Mouse (Mus musculus): ENCODE measurements around the gene Bex2.
"Not testable (repeated sequence)": the region's sequence is repeated elsewhere in the genome, so short reads cannot be mapped to it uniquely, and the experiment has no call there.

Gene Bex2

DNA sequence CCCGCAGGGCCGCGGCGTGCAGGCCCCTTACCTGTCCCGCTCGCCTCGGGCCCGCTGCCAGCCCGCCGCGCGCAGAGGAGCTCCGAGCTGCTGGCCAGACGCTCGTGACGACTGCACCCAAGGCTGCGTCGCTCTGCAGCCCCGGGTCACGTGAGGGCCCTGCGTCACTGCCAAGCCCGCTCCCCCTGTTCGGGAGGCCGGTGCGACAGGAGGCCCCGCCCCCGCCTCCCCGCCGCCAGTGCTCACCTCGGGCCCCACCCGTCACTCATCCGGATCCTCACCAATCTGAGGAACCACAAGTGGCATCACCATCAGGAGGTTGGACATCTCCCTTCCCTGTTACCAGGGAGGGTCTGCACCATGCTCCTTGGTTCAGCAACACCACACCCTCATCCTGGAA is at the start of gene Bex2:
TSS of gene Bex2 (minus strand) at position 217 of the 400 bp plus-strand sequence.
- peak; percentile 9 for DNase-seq (ENCODE audit: low spot score)

DNA sequence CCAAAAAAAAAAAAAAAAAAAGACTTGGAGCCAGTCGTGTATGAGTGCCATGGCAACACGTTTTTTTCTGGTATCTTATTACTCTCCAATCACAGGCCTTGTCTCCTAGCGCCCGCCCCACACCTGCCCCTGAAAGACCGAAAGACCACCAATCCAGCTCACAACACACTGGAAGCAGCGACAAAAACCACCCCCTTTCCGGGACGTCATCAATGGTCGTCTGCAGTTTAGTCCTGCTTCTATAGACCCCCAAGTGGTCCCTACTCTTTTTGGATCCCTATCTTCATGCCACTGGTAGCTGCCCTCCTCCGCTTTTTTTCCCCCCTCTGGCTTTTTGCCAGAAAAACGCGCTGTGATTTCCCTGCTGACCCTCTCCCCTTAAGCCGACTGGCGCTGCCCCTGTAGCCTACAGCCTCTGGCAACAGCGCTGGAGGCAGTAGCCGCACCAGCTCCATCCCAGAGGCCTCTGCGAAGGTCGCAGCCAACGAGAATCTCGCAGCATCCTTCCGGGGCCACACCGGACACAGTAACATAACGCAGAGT is 47.5 kb upstream of the Bex2 start:
- DNase-seq (ENCODE audit: low spot score), result no peak

DNA sequence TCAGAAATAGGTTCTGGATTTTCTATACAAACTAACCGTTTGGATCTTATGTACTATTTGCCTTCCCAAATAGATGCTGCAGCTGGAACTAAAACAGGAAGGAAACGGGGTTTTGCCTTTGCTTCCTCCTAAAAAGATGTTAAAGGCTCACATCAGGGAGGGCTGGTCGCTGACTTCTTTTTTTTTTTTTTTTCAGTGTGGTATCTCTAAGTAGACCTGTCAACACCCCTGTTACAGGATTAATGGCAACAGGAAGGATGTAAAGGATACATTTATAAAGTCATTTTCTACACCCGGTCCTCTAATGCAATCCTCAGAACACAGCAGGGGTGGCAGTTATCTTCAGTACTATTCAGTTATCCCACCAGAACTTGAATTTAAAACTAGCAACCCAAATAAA is 47.0 kb upstream of the Bex2 start:
- DNase-seq (ENCODE audit: low spot score), result no peak

DNA sequence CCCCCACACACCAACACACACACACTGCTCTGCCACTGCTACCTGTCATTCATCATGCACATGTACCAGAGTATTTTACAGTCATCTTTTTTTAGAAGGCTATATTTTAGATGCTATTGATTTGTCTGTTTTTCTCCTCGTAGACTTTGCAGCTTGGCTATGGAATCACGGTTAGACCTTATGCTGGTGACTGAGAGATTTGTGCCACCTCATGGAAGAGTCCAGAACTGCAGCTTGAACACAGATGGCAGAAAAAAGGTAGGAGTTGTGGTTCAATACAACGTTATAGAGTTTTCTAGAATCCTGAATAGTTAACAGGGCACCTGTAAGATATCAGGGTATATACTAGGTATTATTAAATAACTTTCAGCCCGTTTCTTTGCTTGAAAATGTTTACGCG is 39.9 kb upstream of the Bex2 start:
- no peak for DNase-seq (ENCODE audit: low spot score)

DNA sequence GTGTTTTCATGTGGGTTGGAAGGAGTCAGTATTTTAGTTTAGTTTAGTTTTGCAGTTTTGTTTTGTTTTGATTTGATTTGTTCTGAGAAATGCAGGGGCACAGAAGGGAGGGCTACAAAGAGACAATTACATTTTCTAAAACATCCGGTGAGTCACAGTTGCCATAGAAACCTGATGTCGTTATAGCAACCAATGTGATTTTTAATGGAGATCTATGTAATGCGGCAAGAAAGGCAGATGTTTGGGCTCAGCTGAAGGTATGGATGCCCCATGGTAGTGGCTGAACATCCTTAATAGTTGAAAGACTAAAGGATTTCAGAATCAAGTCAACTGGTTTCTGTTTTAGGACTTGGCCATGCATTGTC is 36.7 kb upstream of the Bex2 start:
- no peak for DNase-seq (ENCODE audit: low spot score)

DNA sequence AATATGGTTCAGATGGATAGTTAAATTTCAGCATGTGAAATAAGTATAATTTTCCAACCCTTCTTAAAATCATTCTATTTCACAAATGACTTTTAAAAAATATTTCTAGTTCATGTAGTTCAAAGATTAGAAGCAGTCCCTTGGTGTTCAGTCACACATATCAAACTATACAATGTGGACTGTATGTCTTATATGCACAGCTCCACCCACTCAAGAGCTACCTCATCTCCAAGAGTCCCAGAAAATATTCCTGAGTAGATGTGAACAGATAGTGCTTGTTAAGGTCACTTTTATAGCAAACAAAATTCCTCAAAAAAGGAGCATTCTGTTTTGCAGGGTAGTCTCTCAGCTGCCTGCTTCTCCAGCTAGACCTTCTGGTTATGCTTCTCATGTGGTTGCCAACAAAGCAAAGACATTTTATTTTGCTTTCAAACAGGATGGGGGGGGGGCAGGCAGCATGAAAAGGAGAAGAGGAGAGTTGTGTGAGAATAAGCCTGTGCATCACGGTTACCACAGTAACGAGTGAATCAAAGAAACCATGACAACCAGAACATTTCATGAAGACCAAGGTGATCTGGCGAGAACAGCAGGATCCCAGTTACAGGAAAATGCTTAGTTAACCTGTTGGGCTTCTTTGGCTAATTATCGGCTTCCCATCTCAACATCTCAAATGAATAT is 36.1 kb upstream of the Bex2 start:
- no peak for DNase-seq (ENCODE audit: low spot score)

DNA sequence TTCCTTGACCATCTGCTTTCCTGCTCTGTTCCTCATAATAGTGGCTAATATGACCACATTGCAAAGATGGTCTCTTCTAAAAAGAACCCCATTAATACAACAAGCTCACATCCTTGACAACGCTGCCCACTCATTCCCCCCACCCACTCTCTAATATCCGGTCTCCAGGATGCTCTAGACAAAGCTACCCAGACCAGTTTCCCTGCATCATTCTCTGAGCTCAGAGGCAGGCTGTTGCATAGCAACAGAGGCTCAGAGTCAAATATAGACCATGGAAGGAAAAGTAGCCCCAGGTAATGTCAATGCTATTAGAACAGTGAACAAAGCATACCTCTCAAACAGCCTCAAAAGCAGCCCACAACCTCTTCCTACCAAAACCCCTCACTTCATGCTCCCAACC is 26.4 kb upstream of the Bex2 start:
- DNase-seq (ENCODE audit: low spot score), result no peak

DNA sequence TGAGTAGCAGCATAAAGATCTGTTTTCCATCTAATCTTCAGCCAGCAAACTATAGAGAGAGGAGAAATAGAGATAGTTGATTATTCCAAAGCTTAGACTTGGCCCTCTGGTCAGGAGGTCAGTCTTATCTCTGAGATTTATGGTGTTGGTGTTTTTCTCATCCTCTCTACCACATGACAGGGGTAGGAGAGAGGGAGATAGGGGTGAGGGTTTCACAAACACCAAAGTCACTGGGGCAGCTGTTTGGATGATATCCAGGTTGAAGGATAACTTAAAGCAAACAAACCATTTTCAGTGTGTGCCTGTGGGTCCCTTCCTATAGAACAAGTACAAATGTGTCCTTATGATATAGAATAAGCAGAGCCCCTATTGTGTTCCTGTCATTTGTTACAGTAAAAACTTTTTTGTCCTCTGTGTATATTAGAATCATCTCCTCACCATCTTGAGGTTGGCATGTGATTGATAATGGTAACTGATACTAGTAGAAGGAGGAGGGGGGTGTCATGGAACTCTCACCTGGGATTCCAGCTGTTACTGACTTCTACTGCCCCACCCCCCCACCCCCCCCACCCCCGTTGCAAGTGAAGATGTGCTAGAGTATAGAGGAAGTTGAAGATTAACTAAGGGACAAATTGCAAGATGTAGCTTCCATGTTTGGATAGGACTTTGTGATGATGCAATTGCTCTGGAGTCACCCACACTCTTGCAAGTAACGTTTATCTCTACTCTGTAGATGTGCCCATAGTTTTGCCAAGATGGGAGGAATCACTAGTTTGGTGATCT is 24.7 kb upstream of the Bex2 start:
- DNase-seq (ENCODE audit: low spot score), result no peak

DNA sequence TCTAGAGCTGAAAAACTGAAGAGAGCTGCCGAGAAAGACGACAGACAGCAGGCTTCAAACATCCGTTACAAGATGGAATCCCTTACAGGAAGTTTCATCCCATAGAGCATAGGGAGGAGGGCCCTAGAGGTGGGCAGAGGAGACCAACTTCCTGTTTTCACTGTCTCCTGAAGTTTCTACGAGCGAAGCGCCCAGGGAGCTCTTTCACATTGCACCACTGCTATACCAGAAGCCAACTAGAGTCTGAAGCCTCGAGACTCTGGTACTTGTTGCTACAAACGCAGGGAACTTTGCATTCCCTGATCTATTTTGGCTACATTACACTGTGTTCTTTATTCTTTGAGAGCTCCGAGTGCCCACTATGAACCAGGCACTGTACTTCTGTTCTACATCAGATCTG is 17.1 kb upstream of the Bex2 start, which contains the start of gene Nxf3:
TSS of gene Nxf3 (minus strand) at position 101 of the 400 bp plus-strand sequence.
- DNase-seq (ENCODE audit: low spot score), result no peak

DNA sequence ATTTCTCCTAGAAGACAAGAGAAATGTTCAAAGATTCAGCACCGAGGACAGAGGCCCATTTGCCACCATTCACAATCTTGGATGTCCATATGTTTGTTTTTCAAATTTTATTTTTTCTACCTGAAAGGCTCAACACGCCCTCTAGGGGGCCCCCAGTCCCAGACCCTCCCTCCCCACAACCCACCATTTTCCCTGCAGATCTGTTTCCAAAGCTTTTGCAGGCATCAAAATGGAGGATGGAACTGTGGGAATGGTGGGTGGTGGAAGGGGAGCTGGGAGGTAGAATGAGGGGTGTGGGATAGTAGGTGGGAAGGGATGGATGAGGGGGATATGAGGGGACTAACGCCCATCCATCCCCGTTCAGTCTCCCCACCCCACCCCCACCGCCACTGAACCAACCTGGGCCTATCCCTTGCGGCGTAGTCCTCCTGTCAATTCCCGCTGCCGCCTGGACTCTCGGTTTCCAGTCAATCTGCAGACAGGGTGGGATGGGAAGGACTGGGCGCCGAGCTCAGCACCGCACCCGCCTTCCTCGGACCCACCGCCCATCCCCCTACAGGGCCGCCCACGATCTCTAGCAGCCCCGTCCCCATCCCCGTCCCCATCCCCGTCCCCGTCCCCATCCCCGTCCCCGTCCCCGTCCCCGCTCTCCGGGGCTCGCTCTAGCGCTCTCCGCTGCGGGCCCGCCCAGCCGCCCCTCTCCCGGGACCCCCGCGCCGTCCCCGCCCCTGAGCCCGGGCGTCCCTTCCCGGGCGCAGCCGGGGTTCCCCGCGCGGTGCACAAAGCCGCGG is 640 bp downstream of the Bex2 start:
- DNase-seq (ENCODE audit: low spot score), result not testable (repeated sequence)

DNA sequence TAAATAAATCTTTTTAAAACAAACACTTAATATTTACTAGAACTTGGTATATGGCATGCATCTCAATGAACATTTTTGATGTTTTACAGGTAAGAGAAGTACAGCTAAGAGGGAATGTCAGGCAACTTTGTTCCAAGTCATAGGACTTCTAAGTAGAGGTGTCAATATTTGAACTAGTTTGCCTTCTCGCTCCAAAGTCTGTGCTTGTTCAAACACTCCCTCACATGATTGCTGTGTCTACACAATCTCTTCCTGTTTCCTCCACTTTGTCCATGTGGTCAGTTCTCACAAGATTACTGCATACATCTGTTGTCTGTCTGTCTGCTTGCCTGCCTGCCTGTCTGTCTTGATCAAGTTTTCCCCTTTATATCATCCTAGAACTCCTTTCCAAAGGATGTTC is 7.3 kb downstream of the Bex2 start:
- DNase-seq (ENCODE audit: low spot score), result no peak

DNA sequence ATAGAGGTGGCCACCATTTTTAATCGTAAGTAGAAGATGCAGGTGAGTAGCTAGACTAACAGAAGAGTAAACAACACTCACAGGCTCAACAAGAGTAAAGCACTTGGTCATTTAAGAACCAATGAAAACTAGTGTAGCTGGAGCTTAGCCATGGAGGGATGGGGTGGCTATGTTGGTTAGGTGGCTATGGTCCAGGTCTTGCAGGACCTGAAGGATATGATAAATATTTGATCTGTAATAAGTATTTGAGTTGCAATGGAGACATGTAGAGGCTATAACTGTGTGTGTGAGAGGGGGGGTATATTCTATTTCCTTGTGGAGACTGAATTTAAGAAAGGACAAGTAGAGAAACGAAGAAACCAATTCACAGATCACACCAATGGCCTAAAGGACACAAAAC is 16.8 kb downstream of the Bex2 start:
- DNase-seq (ENCODE audit: low spot score), result no peak

DNA sequence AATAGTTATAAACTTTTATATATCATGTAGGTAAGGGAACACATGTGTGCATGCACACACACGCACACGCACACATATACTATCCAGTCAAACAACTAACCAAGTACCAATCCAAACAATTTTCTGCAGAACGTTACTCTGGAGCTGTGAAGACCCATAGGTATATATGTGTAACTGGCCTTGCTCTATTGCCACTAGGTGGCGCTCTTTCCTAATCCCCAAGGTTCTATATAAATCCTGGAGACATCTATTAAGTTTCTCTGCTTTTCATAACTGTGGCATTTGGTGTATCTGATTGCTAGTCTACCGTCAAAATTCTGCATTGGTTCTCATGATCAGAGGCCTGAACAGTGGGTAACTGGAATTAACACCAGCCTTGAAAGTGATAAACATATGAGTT is 20.5 kb downstream of the Bex2 start:
- peak; percentile 1 for DNase-seq (ENCODE audit: low spot score)

DNA sequence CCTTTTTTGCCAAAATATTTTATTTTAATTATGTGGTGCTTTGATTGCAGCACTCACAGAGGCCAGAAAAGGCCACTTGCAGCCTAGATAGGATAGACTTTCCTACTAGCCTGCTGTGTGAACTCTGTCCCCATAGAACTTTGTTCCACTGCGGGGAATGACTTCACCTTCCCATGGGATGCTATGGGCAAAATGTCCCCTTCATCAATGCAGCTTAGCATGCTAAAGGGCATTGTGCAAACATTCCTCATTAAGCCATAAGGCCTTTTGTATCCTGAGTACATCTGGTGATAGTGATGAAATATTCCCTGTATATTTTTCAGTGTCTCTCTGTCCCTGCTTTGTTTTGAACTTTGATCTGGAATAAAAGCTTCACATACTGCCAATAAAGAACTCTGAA is 24.3 kb downstream of the Bex2 start:
- DNase-seq (ENCODE audit: low spot score), result no peak

DNA sequence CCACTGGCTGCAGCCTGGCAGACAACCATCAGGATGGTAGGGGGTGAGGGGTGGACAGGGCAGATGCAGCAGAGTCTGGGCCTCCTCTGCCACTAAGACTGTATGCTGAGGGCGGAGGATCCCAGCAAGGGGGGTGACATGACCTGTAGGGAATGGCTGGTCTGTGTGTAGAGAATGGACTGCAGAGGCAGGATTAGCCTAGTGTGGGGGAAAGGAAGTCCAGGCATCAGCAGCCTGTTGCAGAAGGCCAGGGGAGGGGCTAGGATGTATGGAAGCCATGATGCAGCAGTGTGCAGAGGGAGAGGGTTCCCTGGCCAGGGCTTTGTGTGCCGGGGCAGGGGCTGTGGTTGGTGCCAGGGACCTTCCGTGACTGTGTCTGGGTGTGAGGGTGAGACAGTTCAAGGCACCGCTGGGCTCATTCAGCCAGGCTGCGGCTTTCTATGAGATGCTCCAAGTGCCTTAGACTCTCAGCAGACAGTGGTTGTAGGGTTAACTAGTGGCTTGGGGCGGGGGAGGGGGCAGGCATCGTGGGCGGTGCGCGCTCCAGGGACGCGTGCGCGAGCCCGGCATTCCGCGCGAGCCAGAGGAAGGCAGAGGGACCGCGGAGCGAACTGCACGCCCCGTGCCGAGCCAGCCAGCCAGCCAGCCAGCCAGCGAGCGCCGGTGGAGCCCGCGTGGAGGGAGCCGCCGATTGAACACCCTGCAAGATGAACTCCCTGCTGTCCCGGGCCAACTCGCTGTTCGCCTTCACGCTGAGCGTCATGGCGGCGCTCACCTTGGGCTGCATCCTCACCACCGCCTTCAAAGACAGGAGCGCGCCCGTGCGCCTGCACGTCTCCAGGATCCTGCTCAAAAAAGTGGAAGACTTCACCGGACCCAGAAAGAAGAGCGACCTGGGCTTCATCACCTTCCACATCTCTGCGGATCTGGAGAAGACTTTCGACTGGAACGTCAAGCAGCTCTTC is 35.0 kb downstream of the Bex2 start, which contains the start of gene Arxes1:
TSS of gene Arxes1 (plus strand) at position 569 of the 965 bp plus-strand sequence.
- not testable (repeated sequence) for DNase-seq (ENCODE audit: low spot score)

DNA sequence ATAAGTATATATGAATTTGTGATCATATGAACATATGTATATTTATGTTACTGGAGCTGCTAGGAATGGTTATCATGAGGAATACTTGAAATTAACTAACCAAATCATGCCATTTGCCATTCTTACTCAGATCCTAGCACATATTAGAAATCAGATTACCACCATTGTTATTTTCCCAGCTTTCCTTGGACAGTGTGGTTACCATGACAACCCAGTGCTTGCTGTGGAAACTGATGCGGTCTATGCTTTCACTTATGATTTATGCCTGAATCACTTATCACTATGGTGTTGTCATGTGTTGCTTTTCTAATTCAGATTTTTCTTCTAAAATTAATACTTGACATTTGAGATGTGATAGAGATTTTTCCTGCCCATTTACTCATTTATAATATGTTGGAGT is 37.7 kb downstream of the Bex2 start:
- DNase-seq (ENCODE audit: low spot score), result no peak
